Mouse (Mus musculus): ENCODE data around the gene Lss.
A peak's percentile ranks its signal among the peaks of the same experiment; 100 is the strongest.

The Lss gene

GRCm38 (mm10) chr10:76531375-76531774 lies at the start of gene Lss:
Gene Lss (plus strand): TSS chr10:76531588.
- DNase-seq (ENCODE audit: low read depth, low spot score): peak; percentile 92

- DNase-seq (ENCODE audit: low read depth, low spot score): no peak
These were observed 45.1 kb upstream of the Lss start for GRCm38 (mm10) chr10:76486302-76486701.

- no peak for DNase-seq (ENCODE audit: low read depth, low spot score)
These were observed 43.1 kb upstream of the Lss start for GRCm38 (mm10) chr10:76488265-76488664.

- no peak for DNase-seq (ENCODE audit: low read depth, low spot score)
These were observed 42.2 kb upstream of the Lss start for GRCm38 (mm10) chr10:76489205-76489604.

- no peak for DNase-seq (ENCODE audit: low read depth, low spot score)
These were observed 37.9 kb upstream of the Lss start for GRCm38 (mm10) chr10:76493527-76493926.

- no peak for DNase-seq (ENCODE audit: low read depth, low spot score)
These were observed 35.9 kb upstream of the Lss start for GRCm38 (mm10) chr10:76495501-76495900.

GRCm38 (mm10) chr10:76496366-76496765 lies 35.0 kb upstream of the Lss start:
- no peak for DNase-seq (ENCODE audit: low read depth, low spot score)

GRCm38 (mm10) chr10:76497522-76497921 lies 33.9 kb upstream of the Lss start:
- DNase-seq (ENCODE audit: low read depth, low spot score): no peak

- no peak for DNase-seq (ENCODE audit: low read depth, low spot score)
These were observed 27.0 kb upstream of the Lss start for GRCm38 (mm10) chr10:76504271-76504943.

GRCm38 (mm10) chr10:76505865-76506264 lies 25.5 kb upstream of the Lss start:
- DNase-seq (ENCODE audit: low read depth, low spot score): no peak

- no peak for DNase-seq (ENCODE audit: low read depth, low spot score)
These were observed 18.3 kb upstream of the Lss start for GRCm38 (mm10) chr10:76512965-76513583.

GRCm38 (mm10) chr10:76530922-76531321 lies 466 bp upstream of the Lss start:
- DNase-seq (ENCODE audit: low read depth, low spot score): no peak

GRCm38 (mm10) chr10:76531828-76532227 lies 440 bp downstream of the Lss start:
- no peak for DNase-seq (ENCODE audit: low read depth, low spot score)

GRCm38 (mm10) chr10:76535526-76535925 lies 4.1 kb downstream of the Lss start:
- DNase-seq (ENCODE audit: low read depth, low spot score): no peak

- no peak for DNase-seq (ENCODE audit: low read depth, low spot score)
These were observed 6.2 kb downstream of the Lss start for GRCm38 (mm10) chr10:76537619-76538018.

- no peak for DNase-seq (ENCODE audit: low read depth, low spot score)
These were observed 10.1 kb downstream of the Lss start for GRCm38 (mm10) chr10:76541336-76542085.

- no peak for DNase-seq (ENCODE audit: low read depth, low spot score)
These were observed 11.4 kb downstream of the Lss start for GRCm38 (mm10) chr10:76542636-76543375.

- DNase-seq (ENCODE audit: low read depth, low spot score): no peak
These were observed 15.2 kb downstream of the Lss start for GRCm38 (mm10) chr10:76546566-76546965.

GRCm38 (mm10) chr10:76548218-76548617 lies 16.8 kb downstream of the Lss start:
- DNase-seq (ENCODE audit: low read depth, low spot score): no peak

- DNase-seq (ENCODE audit: low read depth, low spot score): no peak
These were observed 19.1 kb downstream of the Lss start for GRCm38 (mm10) chr10:76550458-76550857.

- no peak for DNase-seq (ENCODE audit: low read depth, low spot score)
These were observed 20.2 kb downstream of the Lss start for GRCm38 (mm10) chr10:76551556-76551955.

GRCm38 (mm10) chr10:76554061-76554460 lies 22.7 kb downstream of the Lss start:
- no peak for DNase-seq (ENCODE audit: low read depth, low spot score)
